ENCODE assay signal across 10 mouse cellular contexts in the genomic region with DNA sequence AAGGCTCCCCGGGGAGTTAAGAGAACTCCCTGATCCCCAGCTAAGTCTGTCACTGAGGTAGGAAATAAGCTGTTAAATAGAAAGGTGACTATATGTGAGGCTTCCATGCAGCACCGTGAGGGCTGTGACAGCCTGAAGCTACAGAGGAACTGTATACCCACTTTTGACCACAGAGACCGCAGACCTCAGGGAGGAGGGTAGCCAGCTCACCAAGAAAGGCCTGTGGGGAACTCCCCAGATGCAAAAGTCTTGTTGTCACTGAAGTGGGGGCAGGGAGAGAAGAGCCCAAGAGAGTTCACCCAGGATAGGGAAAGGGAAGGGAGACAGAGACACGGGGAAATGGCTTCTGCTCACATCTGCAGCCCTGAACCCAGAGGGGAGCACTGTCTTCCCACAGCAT. TPM values are rescaled to one million over a fixed set of nuclear protein-coding genes. Genes with fewer than 3 reads are reported as not detected.
DNase-seq lines count a peak whose midpoint lies in the region; ATAC-seq and TF ChIP-seq lines count a peak whose summit lies in the region.
"Had no signal": no experiment of that assay in that cellular context is flagged by ENCODE, and none has a peak within 500 bp of the region (broad histone marks: within the 10 kb centered on the region; RNA-seq: fewer than 3 reads in every experiment).

No protein-coding gene starts in this region.

- H3K9me3 ChIP-seq in lung, postnatal 0 days (ENCODE audit: low read length): no peaks in the 10 kb centered on the region
- H3K9me3 ChIP-seq in heart, embryonic 10.5 days: no peaks in the 10 kb centered on the region

- no peak overlapping the region for H3K27ac ChIP-seq in lung, postnatal 0 days (ENCODE audit: low read length)
- no peak overlapping the region for H3K27ac ChIP-seq in heart, embryonic 10.5 days
- H3K27ac ChIP-seq: heart, adult 2 months had no signal

- no peaks in the 10 kb centered on the region for H3K36me3 ChIP-seq in lung, postnatal 0 days (ENCODE audit: insufficient read depth, low read length)
- H3K36me3 ChIP-seq in heart, embryonic 10.5 days: peaks cover 7% of the 10 kb centered on the region

- H3K4me1 ChIP-seq in lung, postnatal 0 days (ENCODE audit: insufficient read depth, low read depth, low read length): no peaks in the 10 kb centered on the region
- peaks cover 16% of the 10 kb centered on the region for H3K4me1 ChIP-seq in heart, embryonic 10.5 days

- no peak for TF ChIP-seq CTCF in lung, postnatal 0 days (IDR thresholded peaks at IDR 0.05)

- no peak for ATAC-seq in lung, postnatal 0 days
- ATAC-seq in activated CD4-positive, CD25-positive, alpha-beta regulatory T cell, adult 4 months: peak; percentile 76
- peak; percentile 79 for ATAC-seq in neutrophil, adult 5-6 weeks (ENCODE audit: extremely low read depth, insufficient number of reproducible peaks, low FRiP score, poor library complexity, severe bottlenecking)

- H3K27me3 ChIP-seq in lung, postnatal 0 days (replicated peaks; ENCODE audit: insufficient read depth, low read length): no peaks in the 10 kb centered on the region; the same call in 1 of the 2 replicates
- peaks cover 32% of the 10 kb centered on the region for H3K27me3 ChIP-seq in heart, embryonic 10.5 days (ENCODE audit: insufficient read depth, poor library complexity, severe bottlenecking)

- TF ChIP-seq EP300 in lung, postnatal 0 days (IDR thresholded peaks at IDR 0.05): no peak

- 37% methylated on average over 4 of the region's 4 CpGs for WGBS in lung, postnatal 0 days
- 28% methylated on average over 4 of the region's 4 CpGs for WGBS in heart, embryonic 10.5 days

- DNase-seq in lung, postnatal 25 days (ENCODE audit: low spot score): peak; percentile 40
- DNase-seq in lung, postnatal 0 days (ENCODE audit: low spot score): no peak
- DNase-seq in thymus, postnatal 25 days: peak; percentile 52
- DNase-seq in heart, embryonic 10.5 days (ENCODE audit: low spot score): no peak
- no peak for DNase-seq in frontal cortex, postnatal 14 days (ENCODE audit: low spot score in 2 of 2)
- no peak for DNase-seq in adrenal gland, postnatal 10 days
- DNase-seq: cerebellum, adult 8-10 months had no signal

- no peak overlapping the region for H3K9ac ChIP-seq in lung, postnatal 0 days (replicated peaks; ENCODE audit: low read depth)

- no peak overlapping the region for H3K4me2 ChIP-seq in lung, postnatal 0 days (replicated peaks; ENCODE audit: low read depth, low read length)

- H3K4me3 ChIP-seq in lung, postnatal 0 days (ENCODE audit: low read depth, low read length): no peak overlapping the region
- no peak overlapping the region for H3K4me3 ChIP-seq in heart, embryonic 10.5 days
- H3K4me3 ChIP-seq: heart, adult 2 months had no signal

RNA-seq across cellular contexts. Expression of a gene that starts 5.5 kb away (rescaled TPM):
- 1.8 and 2.4 TPM in 2 replicates for polyA plus RNA-seq in lung, postnatal 0 days (2015; fragmentation: Nextera tagmentation; extraction: Ambion mirVana)
- polyA plus RNA-seq in activated CD4-positive, CD25-positive, alpha-beta regulatory T cell, adult 4 months (2017; shearing (Covaris generic)): not detected
- 4.4 and 5.2 TPM in 2 replicates for total RNA-seq in neutrophil, adult 5-6 weeks (2017)
- polyA plus RNA-seq in heart, embryonic 10.5 days (2016; fragmentation: Nextera tagmentation; extraction: Ambion mirVana): 0.83 and 2.3 TPM in 2 replicates
- 10 to 100 TPM; 19.4 to 19.6 TPM for total RNA-seq in adrenal gland, postnatal 10 days (2021)

Comparison
In these comparisons a context has a peak if more than half of its experiments do, and no peak if none do; other contexts are left out.
1. DNase-seq: peak in lung, postnatal 25 days (single experiment) and thymus, postnatal 25 days (single experiment); none in lung, postnatal 0 days (single experiment), heart, embryonic 10.5 days (single experiment), frontal cortex, postnatal 14 days (0 of 2) and adrenal gland, postnatal 10 days (single experiment).